Mouse (Mus musculus) kidney, adult 2 months (tissue): ENCODE measurements around the gene Adcy10. TPM values are rescaled to one million over a fixed set of nuclear protein-coding genes. Genes with fewer than 3 reads are reported as not detected.

Experiments
- DNase-seq: peaks from one replicate; pipeline ENCODE4 v3.0.0; 2021
- H3K27ac ChIP-seq: fragments of 200-500 bp; 2 replicates; pipeline ENCODE4 v1.5.1; 2012; ENCODE audit warnings: low read depth, low read length, control low read depth, inconsistent platforms; ENCODE audit not compliant: insufficient read depth
- H3K27me3 ChIP-seq: fragments of 200-500 bp; replicated peaks from 2 replicates; pipeline ENCODE4 v1.6.1; 2012; ENCODE audit warnings: mild to moderate bottlenecking, moderate library complexity, low read length, inconsistent platforms; ENCODE audit not compliant: control insufficient read depth, insufficient read depth
- H3K36me3 ChIP-seq: fragments of 200-500 bp; 2 replicates; pipeline ENCODE4 v1.6.1; 2012; ENCODE audit warnings: mild to moderate bottlenecking, moderate library complexity, low read length, inconsistent platforms; ENCODE audit not compliant: control insufficient read depth, insufficient read depth
- H3K4me1 ChIP-seq: fragments of 200-500 bp; 2 replicates; pipeline ENCODE4 v1.6.1; 2011; ENCODE audit warnings: low read length; ENCODE audit not compliant: control insufficient read depth, insufficient read depth
- H3K4me3 ChIP-seq: fragments of 200-500 bp; 2 replicates; pipeline ENCODE4 v1.5.1; 2011; ENCODE audit warnings: mild to moderate bottlenecking, low read depth, low read length, control low read depth; ENCODE audit not compliant: insufficient read depth
- CTCF ChIP-seq: fragments of 200-500 bp; conservative IDR thresholded peaks from 2 replicates; pipeline ENCODE4 v1.5.1; 2011; ENCODE audit warnings: low read depth, mild to moderate bottlenecking, control low read depth, low read length, moderate library complexity, mixed read lengths; ENCODE audit not compliant: insufficient read depth, insufficient read length
- POLR2A ChIP-seq: fragments of 200-500 bp; IDR thresholded peaks from one replicate; pipeline ENCODE4 v1.6.1; 2011; ENCODE audit warnings: low read depth, low read length, control low read depth
- WGBS: fragments of 180-500 bp; shearing (Covaris S2); methylation state at CpG from one replicate; pipeline ENCODE4 v1.1.7; 2018; 5-methylcytosine and 5-hydroxymethylcytosine counted together
- polyA plus RNA-seq: library from polyadenylated mRNA; depleted of rRNA; stranded (reverse); fragments of >200 nt; gene quantifications from 2 replicates; pipeline ENCODE4 v1.2.3, GENCODE M21; 2012; rRNA removed

The Adcy10 gene
- polyA plus RNA-seq, 1 experiment: 0.39 TPM

DNA sequence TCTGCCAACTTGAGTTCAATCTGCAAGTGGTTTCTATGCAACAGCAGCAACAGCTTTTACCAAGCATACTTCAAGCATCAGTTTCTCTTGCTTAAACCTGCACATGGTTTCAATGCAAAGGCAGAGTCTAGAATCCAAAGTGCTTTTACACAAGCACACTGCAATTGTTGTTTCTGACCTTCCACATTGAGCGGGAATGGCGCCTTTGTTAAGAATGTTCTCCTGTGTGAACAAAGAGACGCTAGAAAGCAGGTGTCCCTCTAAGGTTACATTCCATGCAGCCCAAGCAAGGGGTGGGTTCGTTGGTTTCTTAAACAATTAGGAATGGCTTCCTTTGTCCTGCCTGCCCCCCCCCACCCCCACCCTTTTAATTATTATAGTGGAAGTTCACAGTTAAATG lies 128.9 kb downstream of the Adcy10 start:
- TF ChIP-seq CTCF: no peak
- TF ChIP-seq POLR2A: no peak

DNA sequence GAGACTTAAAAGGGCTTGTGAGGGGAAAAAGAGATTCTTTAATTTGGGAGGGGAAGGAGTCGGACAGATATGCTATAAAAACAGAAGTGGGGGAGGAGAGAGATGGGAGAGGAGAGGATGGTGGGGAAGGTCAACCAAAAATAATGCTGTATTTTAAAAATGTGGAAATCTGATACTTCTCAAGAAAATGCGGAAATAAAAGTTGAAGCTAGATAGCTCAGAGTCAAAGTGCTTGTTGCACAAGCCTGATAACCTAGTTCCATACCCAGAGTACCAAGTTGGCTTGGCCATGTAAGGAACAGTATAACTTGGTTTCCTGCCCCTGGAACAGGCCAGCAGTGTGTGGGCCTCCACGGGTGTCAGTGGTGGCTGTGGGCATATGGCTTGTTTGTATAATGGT lies 129.8 kb downstream of the Adcy10 start:
- no peaks in the 10 kb centered on the region for H3K36me3 ChIP-seq
- H3K27ac ChIP-seq: no peak overlapping the region
- no peaks in the 10 kb centered on the region for H3K27me3 ChIP-seq
- no peak overlapping the region for H3K4me3 ChIP-seq
- TF ChIP-seq POLR2A (no peak), CTCF (no peak)
- no peak for DNase-seq
- peaks cover 22% of the 10 kb centered on the region for H3K4me1 ChIP-seq
- WGBS: 95% methylated on average over 3 of the region's 3 CpGs

More for the DNA sequence above, 128.9 kb downstream of the Adcy10 start:
- 74% methylated on average over 4 of the region's 4 CpGs for WGBS
- Histone ChIP-seq H3K4me1 (peaks cover 24% of the 10 kb centered on the region), H3K4me3 (no peak overlapping the region), H3K27me3 (no peaks in the 10 kb centered on the region), H3K36me3 (no peaks in the 10 kb centered on the region), H3K27ac (no peak overlapping the region)
- no peak for DNase-seq

DNA sequence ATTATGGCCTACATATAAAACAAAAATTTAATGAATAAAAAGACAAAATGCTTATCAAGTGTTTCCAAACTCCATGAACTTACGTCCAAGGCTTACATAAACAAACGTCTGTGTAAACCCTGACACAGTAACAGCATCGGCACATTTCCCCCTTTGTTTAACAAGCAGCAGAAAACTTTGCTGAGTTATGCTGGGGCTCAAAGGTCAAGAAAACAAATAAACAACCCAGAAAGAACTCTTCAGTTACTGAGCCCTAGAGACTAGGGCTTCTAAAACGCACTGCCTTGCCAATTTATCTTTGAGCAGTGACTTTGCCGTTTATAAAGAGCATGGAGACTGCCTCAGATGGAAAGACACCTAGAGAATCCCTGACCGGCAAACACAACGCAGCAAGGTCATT lies 131.7 kb downstream of the Adcy10 start:
- 20% methylated on average over 7 of the region's 7 CpGs for WGBS
- H3K4me3 ChIP-seq: no peak overlapping the region
- no peaks in the 10 kb centered on the region for H3K27me3 ChIP-seq
- peak overlapping the region; percentile 95 for H3K27ac ChIP-seq
- H3K36me3 ChIP-seq: no peaks in the 10 kb centered on the region
- peak; percentile 77 for DNase-seq
- H3K4me1 ChIP-seq: peaks cover 22% of the 10 kb centered on the region
- TF ChIP-seq POLR2A (no peak), CTCF (no peak)

DNA sequence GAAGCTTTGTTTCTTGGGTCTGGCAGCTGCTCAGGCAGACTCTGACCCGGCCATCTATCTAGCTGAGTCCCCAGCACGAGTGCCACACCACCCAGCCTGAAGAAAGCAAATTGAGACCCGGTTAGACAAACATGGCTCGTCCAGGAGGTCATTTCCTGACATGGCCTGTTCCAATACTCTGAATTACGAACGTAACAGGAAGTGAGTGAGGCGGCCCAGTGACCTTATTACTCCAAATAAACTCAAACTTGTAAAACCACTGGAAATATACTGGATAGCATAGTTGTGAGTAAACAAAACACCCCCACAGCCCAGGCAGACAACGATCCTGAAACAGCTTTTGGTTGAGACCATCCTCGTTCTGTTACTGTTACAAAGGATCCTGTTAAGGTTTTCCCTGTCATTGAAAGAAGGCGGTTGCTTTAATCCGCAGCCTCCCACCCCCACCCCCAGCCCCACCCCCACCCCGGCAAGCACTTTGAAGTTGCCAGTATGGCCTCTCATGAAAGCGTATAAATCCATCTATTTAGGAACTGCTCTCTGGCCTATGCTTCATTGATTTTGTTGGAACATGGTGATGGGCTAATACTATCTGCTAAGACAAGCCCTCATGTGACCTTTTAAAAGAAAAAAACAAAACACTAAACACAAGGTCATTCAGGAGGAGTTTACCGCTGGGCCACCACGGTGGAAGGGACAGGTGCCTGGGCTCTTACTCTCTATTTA lies 132.3 kb downstream of the Adcy10 start:
- TF ChIP-seq CTCF: no peak
- DNase-seq: peak; percentile 89
- Histone ChIP-seq H3K36me3 (no peaks in the 10 kb centered on the region), H3K4me3 (no peak overlapping the region), H3K27me3 (no peaks in the 10 kb centered on the region), H3K4me1 (peaks cover 22% of the 10 kb centered on the region), H3K27ac (peak overlapping the region; percentile 95)
- WGBS: 13% methylated on average over 15 of the region's 15 CpGs

DNA sequence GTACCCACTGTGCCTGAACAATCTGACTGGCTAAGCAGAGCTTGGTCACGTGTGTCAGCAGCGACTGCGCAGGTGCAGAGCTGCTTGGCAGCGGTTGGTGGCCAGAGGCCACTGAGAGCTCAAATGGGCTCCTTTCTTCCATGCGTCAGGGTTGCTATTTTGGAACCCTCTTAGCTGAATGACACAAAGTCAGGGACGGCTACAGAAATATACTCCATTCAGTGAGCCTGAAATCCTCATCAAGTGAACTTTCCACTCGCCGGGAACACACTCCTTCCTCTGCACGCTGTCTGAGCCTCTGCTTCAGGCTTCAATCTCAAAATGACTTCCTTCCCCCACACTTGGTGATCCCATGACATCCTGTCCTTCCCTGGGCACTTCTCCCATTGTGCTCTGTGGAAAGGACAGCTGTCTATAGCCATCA lies 133.2 kb downstream of the Adcy10 start:
- TF ChIP-seq CTCF: no peak
- no peak for TF ChIP-seq POLR2A
- H3K36me3 ChIP-seq: no peaks in the 10 kb centered on the region
- peaks cover 22% of the 10 kb centered on the region for H3K4me1 ChIP-seq
- DNase-seq: peak; percentile 68
- H3K27ac ChIP-seq: peak overlapping the region; percentile 10; the same call in 1 of the 2 replicates
- WGBS: 55% methylated on average over 9 of the region's 9 CpGs
- H3K27me3 ChIP-seq: no peaks in the 10 kb centered on the region
- no peak overlapping the region for H3K4me3 ChIP-seq

DNA sequence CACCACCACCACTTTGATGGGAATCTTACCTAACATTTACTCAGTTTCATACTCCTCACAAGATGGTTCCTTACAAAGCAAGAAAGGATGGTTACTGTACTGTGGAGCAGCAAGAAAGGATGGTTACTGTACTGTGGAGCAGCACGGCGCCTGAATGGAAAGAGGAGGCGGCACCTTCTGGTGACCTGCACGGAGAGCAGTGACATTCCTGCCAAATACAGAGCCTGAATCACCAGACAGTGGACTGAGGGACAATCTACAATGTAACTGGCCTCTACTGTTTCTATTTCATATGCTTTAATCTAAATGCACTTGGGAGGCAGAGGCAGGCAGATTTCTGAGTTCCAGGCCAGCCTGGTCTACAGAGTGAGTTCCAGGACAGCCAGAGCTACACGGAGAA lies 140.1 kb downstream of the Adcy10 start:
- no peak for DNase-seq
- WGBS: 68% methylated on average over 5 of the region's 5 CpGs
- TF ChIP-seq CTCF (no peak), POLR2A (no peak)
- no peaks in the 10 kb centered on the region for H3K27me3 ChIP-seq
- no peaks in the 10 kb centered on the region for H3K36me3 ChIP-seq
- H3K4me3 ChIP-seq: no peak overlapping the region
- no peak overlapping the region for H3K27ac ChIP-seq
- peaks cover 9% of the 10 kb centered on the region; the same call in 1 of the 2 replicates for H3K4me1 ChIP-seq

DNA sequence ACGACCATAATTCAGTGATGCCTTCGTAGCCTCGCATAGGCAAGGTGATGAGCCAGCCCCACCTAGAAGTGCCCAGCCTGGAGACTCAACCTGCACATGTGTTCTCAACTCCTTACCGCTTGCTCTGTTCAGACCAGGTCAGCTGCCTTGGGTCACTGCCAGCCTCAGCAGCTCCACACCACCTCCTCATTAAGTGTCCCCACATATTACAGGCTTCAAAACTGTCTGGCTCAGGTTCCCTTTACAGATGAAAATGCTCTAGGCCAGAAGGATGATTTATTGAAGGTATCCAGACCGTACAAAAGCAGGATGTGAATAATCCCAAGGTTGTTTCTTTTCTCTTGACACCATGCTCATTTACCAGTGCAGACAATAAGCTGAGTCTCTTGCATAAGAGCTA lies 140.9 kb downstream of the Adcy10 start:
- Histone ChIP-seq H3K4me1 (peaks cover 9% of the 10 kb centered on the region; the same call in 1 of the 2 replicates), H3K4me3 (no peak overlapping the region), H3K27me3 (no peaks in the 10 kb centered on the region), H3K27ac (0 out of 2 replicates have a peak overlapping the region, but pooled peaks have one; percentile 6), H3K36me3 (no peaks in the 10 kb centered on the region)
- TF ChIP-seq POLR2A (no peak), CTCF (no peak)
- DNase-seq: peak; percentile 69
- 45% methylated on average over 5 of the region's 5 CpGs for WGBS

Other genes with a start within 250 kb of the Adcy10 start
- gene Tiprl, start 248.2 kb upstream of the Adcy10 start, polyA plus RNA-seq: 21.0 and 23.2 TPM in 2 replicates
- gene Gpr161, start 189.4 kb upstream of the Adcy10 start, polyA plus RNA-seq: 1.4 and 1.7 TPM in 2 replicates
- 24.3 and 24.7 TPM in 2 replicates for gene Dcaf6, start 24.7 kb upstream of the Adcy10 start, polyA plus RNA-seq
- gene Mpc2, start 24.5 kb upstream of the Adcy10 start, polyA plus RNA-seq: 277 and 335 TPM in 2 replicates
- 38.6 and 42.0 TPM in 2 replicates for gene Mpzl1, start 149.4 kb downstream of the Adcy10 start, polyA plus RNA-seq
- gene Rcsd1, start 224.6 kb downstream of the Adcy10 start, polyA plus RNA-seq: 11.7 and 15.6 TPM in 2 replicates